Mouse (Mus musculus) forebrain, postnatal 0 days (tissue): Measurements from ENCODE around the gene Cfb. TPM values are rescaled to one million over a fixed set of nuclear protein-coding genes. Genes with fewer than 3 reads are reported as not detected.

Experiments
- ATAC-seq: fragments of 200-750 bp; cut with Nextera tagmentation; 2 replicates; pipeline ENCODE4 v1.8.0; 2017; ENCODE audit warnings: mild to moderate bottlenecking, moderate library complexity
- DNase-seq: peaks from one replicate; pipeline ENCODE4 v3.0.0-alpha.2; 2015
- H3K27ac ChIP-seq: fragments of 300-500 bp; sonication (generic); 2 replicates; pipeline ENCODE4 v1.5.1; 2014; ENCODE audit warnings: low read depth, mild to moderate bottlenecking, antibody characterized with exemption, low read length, moderate library complexity, mixed read lengths
- H3K27me3 ChIP-seq: fragments of 300-500 bp; sonication (generic); 2 replicates; pipeline ENCODE4 v1.6.1; 2014; ENCODE audit warnings: mild to moderate bottlenecking, low read length, mixed read lengths; ENCODE audit not compliant: insufficient read depth
- H3K36me3 ChIP-seq: fragments of 300-500 bp; sonication (generic); 2 replicates; pipeline ENCODE4 v1.6.1; 2014; ENCODE audit warnings: mild to moderate bottlenecking, moderate library complexity; ENCODE audit not compliant: insufficient read depth
- H3K4me1 ChIP-seq: fragments of 300-500 bp; sonication (generic); 2 replicates; pipeline ENCODE4 v1.6.1; 2014; ENCODE audit warnings: antibody characterized with exemption; ENCODE audit not compliant: insufficient read depth
- H3K4me2 ChIP-seq: fragments of 300-500 bp; sonication (generic); 2 replicates; pipeline ENCODE4 v1.6.1; 2014; ENCODE audit warnings: low read depth, mild to moderate bottlenecking, moderate library complexity
- H3K4me3 ChIP-seq: fragments of 300-500 bp; sonication (generic); 2 replicates; pipeline ENCODE4 v1.5.1; 2014; ENCODE audit warnings: low read depth, low read length, mixed read lengths
- H3K9ac ChIP-seq: fragments of 300-500 bp; sonication (generic); 2 replicates; pipeline ENCODE4 v1.6.1; 2014; ENCODE audit warnings: mild to moderate bottlenecking
- H3K9me3 ChIP-seq: fragments of 300-500 bp; sonication (generic); 2 replicates; pipeline ENCODE4 v1.6.1; 2016; ENCODE audit warnings: low read length
- CTCF ChIP-seq: sonication (generic); IDR thresholded peaks from 2 replicates; pipeline ENCODE4 v1.5.1; 2016; ENCODE audit warnings: antibody characterized with exemption, control low read depth, low read depth
- WGBS: fragments of 180-500 bp; shearing (Covaris S2); extraction: QIAGEN DNeasy Blood & Tissue Kit; methylation state at CpG from one replicate; pipeline ENCODE4 v1.1.7; 2014; 5-methylcytosine and 5-hydroxymethylcytosine counted together
- polyA plus RNA-seq: library from polyadenylated mRNA; unstranded; fragments of >200 nt; fragmentation: Nextera tagmentation; extraction: Ambion mirVana; gene quantifications from 2 replicates; pipeline ENCODE4 v1.2.1, GENCODE M21; 2015
- total RNA-seq: library from RNA; depleted of rRNA; stranded (reverse); fragments of >200 nt; gene quantifications from 2 replicates; pipeline ENCODE4 v1.2.3, GENCODE M21; 2014

Gene Cfb
- total and polyA plus RNA-seq, 2 experiments from 2014 or later = 0.67 to 1.0 TPM

DNA sequence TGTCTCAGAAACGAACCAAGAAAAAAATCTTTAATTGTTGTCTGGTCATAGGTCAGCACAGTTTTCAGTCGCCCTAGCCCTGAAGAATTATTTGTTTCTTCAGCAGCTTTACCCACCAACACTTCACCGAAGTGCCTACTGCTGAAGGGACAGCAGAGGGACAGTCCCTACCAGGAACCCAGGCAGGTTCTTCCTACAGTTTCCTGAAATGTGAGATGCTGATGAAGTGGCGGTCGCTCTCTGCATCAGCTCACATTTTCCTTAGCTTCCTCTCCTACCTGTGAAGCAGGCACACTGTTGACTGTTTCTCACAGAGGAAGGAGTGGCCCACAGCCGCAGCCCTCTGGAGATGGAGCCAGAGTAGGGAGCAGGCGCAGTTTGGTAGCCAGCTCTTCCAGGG is 3.7 kb upstream of the Cfb start:
- DNase-seq (no peak), ATAC-seq (no peak)
- H3K4me1 ChIP-seq = no peaks in the 10 kb centered on the region
- no peaks in the 10 kb centered on the region for H3K27me3 ChIP-seq
- no peak overlapping the region for H3K4me2 ChIP-seq
- no peak for TF ChIP-seq CTCF
- no peak overlapping the region for H3K9ac ChIP-seq
- no peak overlapping the region for H3K27ac ChIP-seq
- H3K36me3 ChIP-seq = no peaks in the 10 kb centered on the region
- WGBS = 64% methylated on average over 7 of the region's 7 CpGs
- H3K9me3 ChIP-seq = no peaks in the 10 kb centered on the region
- no peak overlapping the region for H3K4me3 ChIP-seq

- H3K4me2 ChIP-seq = no peak overlapping the region
- no peaks in the 10 kb centered on the region for H3K9me3 ChIP-seq
- no peaks in the 10 kb centered on the region for H3K27me3 ChIP-seq
- H3K4me1 ChIP-seq = no peaks in the 10 kb centered on the region
- H3K36me3 ChIP-seq = peaks cover 2% of the 10 kb centered on the region; the same call in 1 of the 2 replicates
- no peak overlapping the region for H3K9ac ChIP-seq
- 76% methylated on average over 13 of the region's 13 CpGs for WGBS
- H3K4me3 ChIP-seq = no peak overlapping the region
- H3K27ac ChIP-seq = no peak overlapping the region
- ATAC-seq (no peak), DNase-seq (no peak)
- no peak for TF ChIP-seq CTCF
Observed at GRCm38 (mm10) chr17:34861704-34862415, 458 bp downstream of the Cfb start.

GRCm38 (mm10) chr17:34860514-34860913 is 1.8 kb downstream of the Cfb start:
- no peak overlapping the region for H3K9ac ChIP-seq
- ATAC-seq = no peak
- H3K27me3 ChIP-seq = no peaks in the 10 kb centered on the region
- H3K4me1 ChIP-seq = no peaks in the 10 kb centered on the region
- no peak overlapping the region for H3K4me2 ChIP-seq
- peaks cover 15% of the 10 kb centered on the region for H3K36me3 ChIP-seq
- TF ChIP-seq CTCF = no peak
- no peak for DNase-seq
- H3K9me3 ChIP-seq = no peaks in the 10 kb centered on the region
- WGBS = 90% methylated on average over 9 of the region's 9 CpGs
- H3K4me3 ChIP-seq = no peak overlapping the region
- no peak overlapping the region for H3K27ac ChIP-seq

DNA sequence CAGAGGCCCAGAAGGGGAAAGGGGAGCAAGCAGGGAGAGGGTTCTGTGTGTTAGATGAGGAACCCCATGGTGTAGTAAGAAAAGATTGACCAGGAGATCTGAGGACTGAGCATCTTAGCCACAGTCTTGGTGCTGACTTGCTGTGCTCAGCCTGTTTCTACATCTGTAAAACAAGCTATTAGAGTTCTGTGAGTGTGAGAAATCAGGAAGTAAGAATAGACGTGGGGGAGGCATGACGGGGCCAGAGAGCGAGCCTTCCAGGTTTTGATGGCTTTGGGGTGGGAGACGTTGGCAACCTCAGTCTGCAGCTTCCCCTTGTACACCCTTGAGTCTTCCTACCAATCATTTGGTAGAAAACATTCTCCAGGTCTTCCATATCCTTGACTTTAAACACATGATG is 3.6 kb downstream of the Cfb start:
- TF ChIP-seq CTCF = no peak
- DNase-seq = no peak
- H3K9me3 ChIP-seq = no peaks in the 10 kb centered on the region
- no peak overlapping the region for H3K27ac ChIP-seq
- 85% methylated on average over 4 of the region's 4 CpGs for WGBS
- no peaks in the 10 kb centered on the region for H3K4me1 ChIP-seq
- H3K4me3 ChIP-seq = no peak overlapping the region
- H3K9ac ChIP-seq = no peak overlapping the region
- H3K4me2 ChIP-seq = no peak overlapping the region
- no peaks in the 10 kb centered on the region for H3K27me3 ChIP-seq
- ATAC-seq = no peak
- H3K36me3 ChIP-seq = peaks cover 34% of the 10 kb centered on the region

GRCm38 (mm10) chr17:34855825-34856224 is 6.5 kb downstream of the Cfb start:
- no peak overlapping the region for H3K27ac ChIP-seq
- no peak overlapping the region for H3K9ac ChIP-seq
- peak; percentile 71 for TF ChIP-seq CTCF
- H3K36me3 ChIP-seq = peaks cover 50% of the 10 kb centered on the region
- DNase-seq (peak; percentile 44), ATAC-seq (no peak)
- 0 out of 2 replicates have a peak, but pooled peaks cover 5% of the 10 kb centered on the region for H3K4me1 ChIP-seq
- no peaks in the 10 kb centered on the region for H3K9me3 ChIP-seq
- no peaks in the 10 kb centered on the region for H3K27me3 ChIP-seq
- WGBS = 30% methylated on average over 3 of the region's 3 CpGs
- no peak overlapping the region for H3K4me3 ChIP-seq
- no peak overlapping the region for H3K4me2 ChIP-seq

GRCm38 (mm10) chr17:34854761-34855160 is 7.6 kb downstream of the Cfb start:
- Histone ChIP-seq H3K4me2 (no peak overlapping the region), H3K36me3 (peaks cover 50% of the 10 kb centered on the region), H3K9me3 (no peaks in the 10 kb centered on the region), H3K4me1 (0 out of 2 replicates have a peak, but pooled peaks cover 5% of the 10 kb centered on the region), H3K9ac (no peak overlapping the region), H3K4me3 (no peak overlapping the region), H3K27ac (no peak overlapping the region), H3K27me3 (no peaks in the 10 kb centered on the region)
- no peak for ATAC-seq
- DNase-seq = no peak
- 83% methylated on average over 3 of the region's 3 CpGs for WGBS
- TF ChIP-seq CTCF = no peak

DNA sequence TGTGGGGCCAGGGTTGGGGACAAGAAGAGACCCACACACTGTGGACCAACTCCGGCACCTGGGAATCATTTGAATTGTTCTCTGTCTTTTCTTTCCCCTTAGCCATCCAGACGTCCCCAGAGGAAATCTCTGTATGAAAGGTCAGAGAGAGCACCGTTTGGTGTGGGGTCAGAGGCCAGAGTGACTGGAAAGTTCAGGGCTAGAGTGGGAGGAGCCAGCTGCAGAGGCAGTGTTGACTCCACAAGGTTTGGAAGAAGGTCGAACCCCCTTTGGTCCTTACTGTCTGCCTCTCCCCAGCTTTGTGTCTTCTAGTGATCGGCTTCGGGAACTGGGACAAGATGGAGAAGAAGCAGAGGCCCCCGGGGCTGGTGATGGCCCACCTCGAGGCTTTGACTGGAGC is 8.8 kb downstream of the Cfb start:
- H3K27me3 ChIP-seq = no peaks in the 10 kb centered on the region
- DNase-seq = no peak
- H3K4me2 ChIP-seq = no peak overlapping the region
- H3K27ac ChIP-seq = no peak overlapping the region
- WGBS = 81% methylated on average over 8 of the region's 8 CpGs
- no peak for TF ChIP-seq CTCF
- H3K4me1 ChIP-seq = 0 out of 2 replicates have a peak, but pooled peaks cover 10% of the 10 kb centered on the region
- no peak for ATAC-seq
- peaks cover 50% of the 10 kb centered on the region for H3K36me3 ChIP-seq
- H3K4me3 ChIP-seq = no peak overlapping the region
- no peaks in the 10 kb centered on the region for H3K9me3 ChIP-seq
- H3K9ac ChIP-seq = no peak overlapping the region
